Mouse (Mus musculus) bone marrow macrophage, adult 2 months (primary cell): Measurements from ENCODE around the gene Gm44511.
A peak's percentile ranks its signal among the peaks of the same experiment; 100 is the strongest.
"Not testable (repeated sequence)": the region's sequence is repeated elsewhere in the genome, so short reads cannot be mapped to it uniquely, and the experiment has no call there.

ENCODE experiments used
- CTCF ChIP-seq: IDR thresholded peaks from 2 replicates; pipeline ENCODE4 v1.5.1; 2012; ENCODE audit warnings: low read depth, mild to moderate bottlenecking, low read length, moderate library complexity
- POLR2A ChIP-seq: IDR thresholded peaks from 2 replicates; pipeline ENCODE4 v1.6.1; 2012; ENCODE audit warnings: mild to moderate bottlenecking, low read depth, low read length, borderline replicate concordance

DNA sequence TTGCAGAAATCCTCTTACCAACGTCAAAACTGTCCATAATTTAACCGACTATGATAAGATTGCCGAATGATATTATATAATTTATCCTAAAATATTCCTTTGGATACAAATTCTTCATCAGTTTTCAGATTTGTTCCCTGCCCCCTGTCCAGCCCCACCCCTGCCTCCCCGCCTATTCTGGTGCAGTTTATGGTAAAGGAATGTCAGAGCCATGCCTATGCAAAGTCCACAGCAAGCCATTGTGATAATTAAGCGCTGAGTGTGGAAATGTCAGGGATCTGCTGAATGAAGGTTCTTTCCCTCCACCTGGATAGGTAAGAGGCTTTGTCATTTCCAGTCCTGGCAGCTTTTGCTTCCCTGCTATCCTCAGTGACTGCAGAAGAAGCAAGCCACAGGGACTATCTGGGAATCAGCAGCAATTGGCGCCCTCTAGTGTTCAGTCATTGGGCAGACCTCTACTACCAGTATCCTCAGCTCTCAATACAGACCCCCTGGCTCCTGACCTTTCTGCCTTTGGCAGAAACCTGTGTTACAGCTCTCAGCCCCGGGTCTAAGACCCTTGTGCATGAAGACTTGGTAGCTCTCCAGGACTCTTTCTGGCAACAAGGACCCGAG, 72.4 kb downstream of the Gm44511 start:
- not testable (repeated sequence) for TF ChIP-seq POLR2A
- peak; percentile 65 for TF ChIP-seq CTCF
